Mouse (Mus musculus) granulocyte monocyte progenitor cell, adult 5-6 weeks (primary cell): ENCODE measurements around the gene D730048I06Rik. TPM values are rescaled to one million over a fixed set of nuclear protein-coding genes. Genes with fewer than 3 reads are reported as not detected.
"Not testable (repeated sequence)": the region's sequence is repeated elsewhere in the genome, so short reads cannot be mapped to it uniquely, and the experiment has no call there.

Experiments used
- ATAC-seq: replicated peaks from 2 replicates; pipeline ENCODE4 v1.8.0; 2016; ENCODE audit warnings: mild to moderate bottlenecking, moderate TSS enrichment, inconsistent platforms; ENCODE audit not compliant: poor library complexity, severe bottlenecking
- total RNA-seq, 2 experiments: library from RNA; stranded (forward) in 1 of 2; stranded (reverse) in 1 of 2; fragments of 200-712, 200-1000 nt in 1 of 2; fragments of >200 nt in 1 of 2; fragmentation: Nextera tagmentation in 1 of 2; gene quantifications; 2 replicates each; pipeline ENCODE4 v1.2.3; 2014 to 2017

Gene D730048I06Rik
- total RNA-seq (2014; fragmentation: Nextera tagmentation), result not detected in 2 replicates
- total RNA-seq (2017), result not detected in 2 replicates

- no peak for ATAC-seq
Observed at GRCm38 (mm10) chr9:35790001-35790400, at the start of gene D730048I06Rik, which contains the start of gene Gm27235. D730048I06Rik (minus strand) TSS chr9:35790112. Gm27235 (minus strand) TSS chr9:35790101.

- ATAC-seq, result not testable (repeated sequence)
Observed at GRCm38 (mm10) chr9:35817881-35818280, 28.0 kb upstream of the D730048I06Rik start.

- ATAC-seq, result no peak
Observed at GRCm38 (mm10) chr9:35798146-35798545, 8.2 kb upstream of the D730048I06Rik start.

DNA sequence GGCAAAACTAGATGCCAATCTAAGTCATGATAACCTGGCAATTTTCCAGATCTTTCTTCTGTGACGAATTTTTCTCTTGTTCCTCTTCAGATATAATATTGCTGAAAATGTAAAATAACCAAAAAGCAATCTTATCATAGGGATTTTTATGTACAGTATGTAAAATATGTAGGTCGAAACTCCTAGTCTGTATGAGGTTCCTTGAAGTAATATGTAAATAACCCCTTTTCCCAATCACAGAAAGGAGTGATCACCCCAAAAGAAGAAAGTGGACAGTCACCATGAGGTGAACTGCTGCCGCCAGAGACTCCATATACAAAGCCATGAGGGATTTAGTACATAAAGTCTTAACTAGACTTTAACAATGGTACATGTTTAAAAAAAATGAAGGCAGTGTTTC is 11.9 kb downstream of the D730048I06Rik start, which contains the start of gene Gm17727:
Gene Gm17727 (minus strand): TSS at position 101 of the 400 bp plus-strand sequence.
- ATAC-seq, result no peak

DNA sequence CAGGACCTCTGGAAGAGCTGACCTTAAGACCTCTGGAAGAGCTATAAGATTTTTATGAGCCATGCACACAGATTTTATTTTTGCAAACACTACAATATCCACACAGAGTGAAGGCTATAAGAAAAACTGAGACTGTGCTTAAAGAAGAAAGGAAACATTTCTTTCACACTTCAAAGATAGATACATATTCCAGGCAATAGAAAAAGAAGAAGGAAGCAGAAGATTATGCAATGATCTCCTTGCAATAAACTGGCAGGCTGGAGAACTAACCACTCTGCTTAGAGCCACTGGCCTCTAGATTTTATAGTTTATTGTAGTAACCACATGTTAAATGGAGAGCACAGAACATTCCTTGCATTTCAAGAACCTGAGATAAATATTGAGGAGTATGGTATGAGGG is 33.1 kb downstream of the D730048I06Rik start:
- no peak for ATAC-seq

GRCm38 (mm10) chr9:35740749-35741148 is 49.2 kb downstream of the D730048I06Rik start, which contains the start of gene Gm17677:
Gm17677 (plus strand) TSS chr9:35741049.
- no peak for ATAC-seq

Other genes starting within 250 kb of the D730048I06Rik start
- 0.19 TPM in 1 of 2 replicates, not detected in the other for gene Ddx25, start 231.6 kb downstream of the D730048I06Rik start, total RNA-seq (2014; fragmentation: Nextera tagmentation)
- gene Ddx25, start 231.6 kb downstream of the D730048I06Rik start, total RNA-seq (2017), result not detected in 2 replicates
- 25.4 and 33.5 TPM in 2 replicates for gene Pus3, start 231.5 kb downstream of the D730048I06Rik start, total RNA-seq (2014; fragmentation: Nextera tagmentation)
- gene Pus3, start 231.5 kb downstream of the D730048I06Rik start, total RNA-seq (2017), result 21.9 and 31.7 TPM in 2 replicates
- gene Pate2, start 219.8 kb downstream of the D730048I06Rik start, total RNA-seq (2014; fragmentation: Nextera tagmentation), result not detected in 2 replicates
- gene Pate2, start 219.8 kb downstream of the D730048I06Rik start, total RNA-seq (2017), result 0.17 TPM in 1 of 2 replicates, not detected in the other
- 4.2 and 4.3 TPM in 2 replicates for gene Hyls1, start 219.7 kb downstream of the D730048I06Rik start, total RNA-seq (2014; fragmentation: Nextera tagmentation)
- 7.6 and 13.3 TPM in 2 replicates for gene Hyls1, start 219.7 kb downstream of the D730048I06Rik start, total RNA-seq (2017)
- not detected in 2 replicates for gene Pate4, start 178.2 kb downstream of the D730048I06Rik start, total RNA-seq (2014; fragmentation: Nextera tagmentation)
- gene Pate4, start 178.2 kb downstream of the D730048I06Rik start, total RNA-seq (2017), result not detected in 2 replicates
- not detected in 2 replicates for gene Pate3, start 141.9 kb downstream of the D730048I06Rik start, total RNA-seq (2014; fragmentation: Nextera tagmentation)
- gene Pate3, start 141.9 kb downstream of the D730048I06Rik start, total RNA-seq (2017), result not detected in 2 replicates
- not detected in 2 replicates for gene Pate1, start 102.7 kb downstream of the D730048I06Rik start, total RNA-seq (2014; fragmentation: Nextera tagmentation)
- not detected in 2 replicates for gene Pate1, start 102.7 kb downstream of the D730048I06Rik start, total RNA-seq (2017)
- gene Gm17677, start 49.1 kb downstream of the D730048I06Rik start, total RNA-seq (2014; fragmentation: Nextera tagmentation), result not detected in 2 replicates
- gene Gm17677, start 49.1 kb downstream of the D730048I06Rik start, total RNA-seq (2017), result not detected in 2 replicates
- not detected in 2 replicates for gene Gm17727, start 12.0 kb downstream of the D730048I06Rik start, total RNA-seq (2014; fragmentation: Nextera tagmentation)
- gene Gm17727, start 12.0 kb downstream of the D730048I06Rik start, total RNA-seq (2017), result not detected in 2 replicates
- not detected in 2 replicates for gene Gm27235, start within 50 bp of the D730048I06Rik start, total RNA-seq (2014; fragmentation: Nextera tagmentation)
- gene Gm27235, start within 50 bp of the D730048I06Rik start, total RNA-seq (2017), result not detected in 2 replicates
- not detected in 2 replicates for gene 9230110F15Rik, start 54.0 kb upstream of the D730048I06Rik start, total RNA-seq (2014; fragmentation: Nextera tagmentation)
- not detected in 2 replicates for gene 9230110F15Rik, start 54.0 kb upstream of the D730048I06Rik start, total RNA-seq (2017)
- gene 9230113P08Rik, start 118.3 kb upstream of the D730048I06Rik start, total RNA-seq (2014; fragmentation: Nextera tagmentation), result not detected in 2 replicates
- not detected in 2 replicates for gene 9230113P08Rik, start 118.3 kb upstream of the D730048I06Rik start, total RNA-seq (2017)